Mouse (Mus musculus): ENCODE results near the gene Tpm4. TPM values are rescaled to one million over a fixed set of nuclear protein-coding genes. Genes with fewer than 3 reads are reported as not detected.
"Not testable (repeated sequence)": the region's sequence is repeated elsewhere in the genome, so short reads cannot be mapped to it uniquely, and the experiment has no call there.

The Tpm4 gene
- polyA plus RNA-seq (2021), result 660 TPM

- H3K27me3 ChIP-seq, result no peaks in the 10 kb centered on the region
These were observed at the start of gene Tpm4 for GRCm38 (mm10) chr8:72134756-72135445. TSS of gene Tpm4 (plus strand) at chr8:72134975.

GRCm38 (mm10) chr8:72087611-72088010 is 47.2 kb upstream of the Tpm4 start:
- POLR2A ChIA-PET; in situ Hi-C loops (cut with MboI; ENCODE audit: low pct_unique_long_range_greater_than_20kb); CTCF ChIA-PET; H3K27me3 ChIP-seq; DNase-seq (ENCODE audit: low read depth, low spot score); ATAC-seq: not testable (repeated sequence)

More at GRCm38 (mm10) chr8:72134756-72135445, at the start of gene Tpm4:
- CTCF ChIA-PET, result interaction anchor here (0.8 to 1.3 kb wide), 3 partner anchors 16 to 105 kb away, joined by 3 to 4 read pairs (median 3); partner anchors contain the start of gene Ap1m1
- peak; percentile 83 for ATAC-seq
- DNase-seq (ENCODE audit: low read depth, low spot score), result no peak
- POLR2A ChIA-PET, result interaction anchor here (1.0 to 3.7 kb wide), 2 partner anchors 12 to 28 kb away, joined by 3 to 30 read pairs; no protein-coding TSS in a partner anchor
- in situ Hi-C loops (cut with MboI; ENCODE audit: low pct_unique_long_range_greater_than_20kb), result loop anchor here (10.0 to 25.0 kb wide), 2 partner anchors 220 to 848 kb away; no protein-coding TSS in a partner anchor
- no peak for TF ChIP-seq CTCF (IDR thresholded peaks at IDR 0.05)

GRCm38 (mm10) chr8:72096721-72097120 is 38.1 kb upstream of the Tpm4 start:
- CTCF ChIA-PET; H3K27me3 ChIP-seq; DNase-seq (ENCODE audit: low read depth, low spot score); POLR2A ChIA-PET; ATAC-seq: not testable (repeated sequence)
- in situ Hi-C loops (cut with MboI; ENCODE audit: low pct_unique_long_range_greater_than_20kb), result loop anchor here (5.0 kb wide), 1 partner anchor 39 kb away; no protein-coding TSS in a partner anchor

GRCm38 (mm10) chr8:72099377-72100103 is 35.2 kb upstream of the Tpm4 start:
- H3K27me3 ChIP-seq; POLR2A ChIA-PET; ATAC-seq; DNase-seq (ENCODE audit: low read depth, low spot score); CTCF ChIA-PET: not testable (repeated sequence)
- in situ Hi-C loops (cut with MboI; ENCODE audit: low pct_unique_long_range_greater_than_20kb), result loop anchor here (5.0 kb wide), 1 partner anchor 42 kb away; no protein-coding TSS in a partner anchor

GRCm38 (mm10) chr8:72105165-72105564 is 29.6 kb upstream of the Tpm4 start:
- no peak for DNase-seq (ENCODE audit: low read depth, low spot score)
- ChIA-PET POLR2A (interaction anchor here (1.5 kb wide), 1 partner anchor 53 kb away, joined by 4 read pairs; no protein-coding TSS in a partner anchor), CTCF (interaction anchor here (1.0 to 1.1 kb wide), 3 partner anchors 10 to 71 kb away, joined by 3 to 4 read pairs (median 4); no protein-coding TSS in a partner anchor)
- peak; percentile 35 for ATAC-seq
- in situ Hi-C loops (cut with MboI; ENCODE audit: low pct_unique_long_range_greater_than_20kb), result no loop called here
- peak; percentile 67 for TF ChIP-seq CTCF (IDR thresholded peaks at IDR 0.05)
- no peaks in the 10 kb centered on the region for H3K27me3 ChIP-seq

GRCm38 (mm10) chr8:72106740-72107139 is 28.0 kb upstream of the Tpm4 start, which contains the start of gene Olfr374:
TSS of gene Olfr374 (plus strand) at chr8:72107040.
- no peaks in the 10 kb centered on the region for H3K27me3 ChIP-seq
- DNase-seq (ENCODE audit: low read depth, low spot score) (no peak), ATAC-seq (no peak)
- TF ChIP-seq CTCF (IDR thresholded peaks at IDR 0.05), result no peak
- in situ Hi-C loops (cut with MboI; ENCODE audit: low pct_unique_long_range_greater_than_20kb), result no loop called here
- CTCF ChIA-PET, result no interaction called here
- POLR2A ChIA-PET, result no interaction called here

GRCm38 (mm10) chr8:72110876-72111275 is 23.9 kb upstream of the Tpm4 start:
- no peak for ATAC-seq
- CTCF ChIA-PET, result no interaction called here
- DNase-seq (ENCODE audit: low read depth, low spot score), result no peak
- in situ Hi-C loops (cut with MboI; ENCODE audit: low pct_unique_long_range_greater_than_20kb), result no loop called here
- POLR2A ChIA-PET, result no interaction called here
- H3K27me3 ChIP-seq, result no peaks in the 10 kb centered on the region
- TF ChIP-seq CTCF (IDR thresholded peaks at IDR 0.05), result no peak

GRCm38 (mm10) chr8:72112486-72112885 is 22.3 kb upstream of the Tpm4 start:
- DNase-seq (ENCODE audit: low read depth, low spot score), result no peak
- in situ Hi-C loops (cut with MboI; ENCODE audit: low pct_unique_long_range_greater_than_20kb), result no loop called here
- H3K27me3 ChIP-seq, result no peaks in the 10 kb centered on the region
- TF ChIP-seq CTCF (IDR thresholded peaks at IDR 0.05), result peak; percentile 39
- no peak for ATAC-seq
- POLR2A ChIA-PET, result no interaction called here
- CTCF ChIA-PET, result no interaction called here

GRCm38 (mm10) chr8:72115202-72115601 is 19.6 kb upstream of the Tpm4 start:
- no peaks in the 10 kb centered on the region for H3K27me3 ChIP-seq
- DNase-seq (ENCODE audit: low read depth, low spot score) (no peak), ATAC-seq (no peak)
- CTCF ChIA-PET, result interaction anchor here (0.7 to 1.6 kb wide), 3 partner anchors 9 to 44 kb away, joined by 3 read pairs; no protein-coding TSS in a partner anchor
- POLR2A ChIA-PET, result no interaction called here
- in situ Hi-C loops (cut with MboI; ENCODE audit: low pct_unique_long_range_greater_than_20kb), result no loop called here
- TF ChIP-seq CTCF (IDR thresholded peaks at IDR 0.05), result no peak

GRCm38 (mm10) chr8:72118616-72119015 is 16.2 kb upstream of the Tpm4 start:
- H3K27me3 ChIP-seq, result no peaks in the 10 kb centered on the region
- ATAC-seq (no peak), DNase-seq (ENCODE audit: low read depth, low spot score) (no peak)
- no peak for TF ChIP-seq CTCF (IDR thresholded peaks at IDR 0.05)
- CTCF ChIA-PET, result interaction anchor here (1.2 kb wide), 1 partner anchor 15 kb away, joined by 4 read pairs; no protein-coding TSS in a partner anchor
- POLR2A ChIA-PET, result interaction anchor here (0.7 to 0.9 kb wide), 2 partner anchors 8 to 29 kb away, joined by 3 read pairs; no protein-coding TSS in a partner anchor
- in situ Hi-C loops (cut with MboI; ENCODE audit: low pct_unique_long_range_greater_than_20kb), result no loop called here

GRCm38 (mm10) chr8:72121486-72121885 is 13.3 kb upstream of the Tpm4 start:
- DNase-seq (ENCODE audit: low read depth, low spot score); POLR2A ChIA-PET; CTCF ChIA-PET; in situ Hi-C loops (cut with MboI; ENCODE audit: low pct_unique_long_range_greater_than_20kb); H3K27me3 ChIP-seq; ATAC-seq: not testable (repeated sequence)

All from Patski (cell line).